Mouse (Mus musculus) embryonic facial prominence, embryonic 10.5 days (tissue): Measurements from ENCODE around the gene Nrip1. TPM values are rescaled to one million over a fixed set of nuclear protein-coding genes. Genes with fewer than 3 reads are reported as not detected.

Experiments
- DNase-seq: peaks from one replicate; pipeline ENCODE4 v3.0.0-alpha.2; 2017; ENCODE audit warnings: low spot score
- H3K27ac ChIP-seq: fragments of 300-500 bp; sonication (generic); replicated peaks from 2 replicates; pipeline ENCODE4 v1.5.1; 2016; ENCODE audit warnings: mild to moderate bottlenecking
- H3K27me3 ChIP-seq: fragments of 300-500 bp; sonication (generic); replicated peaks from 2 replicates; pipeline ENCODE4 v1.6.1; 2016; ENCODE audit warnings: low read depth, mild to moderate bottlenecking; ENCODE audit not compliant: poor library complexity, severe bottlenecking
- H3K36me3 ChIP-seq: fragments of 300-500 bp; sonication (generic); replicated peaks from 2 replicates; pipeline ENCODE4 v1.6.1; 2016; ENCODE audit warnings: mild to moderate bottlenecking, moderate library complexity
- H3K4me1 ChIP-seq: fragments of 300-500 bp; sonication (generic); 2 replicates; pipeline ENCODE4 v1.6.1; 2016
- H3K4me3 ChIP-seq: fragments of 300-500 bp; sonication (generic); 2 replicates; pipeline ENCODE4 v1.5.1; 2016; ENCODE audit warnings: mild to moderate bottlenecking, moderate library complexity
- H3K9me3 ChIP-seq: fragments of 300-500 bp; sonication (generic); 2 replicates; pipeline ENCODE4 v1.6.1; 2016; ENCODE audit warnings: mild to moderate bottlenecking
- WGBS: fragments of 180-500 bp; shearing (Covaris S2); methylation state at CpG from one replicate; pipeline ENCODE4 v1.1.7; 2016; 5-methylcytosine and 5-hydroxymethylcytosine counted together
- polyA plus RNA-seq: library from polyadenylated mRNA; unstranded; fragments of >200 nt; fragmentation: Nextera tagmentation; extraction: Ambion mirVana; gene quantifications from 2 replicates; pipeline ENCODE4 v1.2.1, GENCODE M21; 2016

Gene Nrip1
- polyA plus RNA-seq, 1 experiment from 2014 or later = 58.3 TPM

DNA sequence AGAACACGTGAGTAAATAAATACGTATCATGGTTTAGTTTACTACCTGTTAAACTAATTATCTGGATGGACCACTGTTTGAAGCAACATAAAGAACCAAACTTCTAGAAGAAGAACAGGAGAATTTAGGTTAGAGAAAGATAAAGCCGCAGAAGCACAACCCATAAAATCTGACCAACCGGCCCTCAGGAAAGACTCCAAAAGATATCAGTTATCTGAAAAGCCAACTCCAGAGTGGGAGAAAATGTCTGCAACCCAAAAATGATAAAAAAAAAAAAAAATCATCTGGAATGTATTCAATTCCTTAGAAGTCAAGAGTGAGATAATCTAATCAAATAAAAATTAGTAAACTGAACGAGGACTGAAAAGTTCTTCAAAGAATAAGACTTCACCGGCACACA is 37.7 kb downstream of the Nrip1 start:
- H3K27ac ChIP-seq = no peak overlapping the region
- H3K4me3 ChIP-seq = no peak overlapping the region
- 94% methylated on average over 6 of the region's 6 CpGs for WGBS
- no peak for DNase-seq
- H3K36me3 ChIP-seq = peaks cover 44% of the 10 kb centered on the region
- peaks cover 4% of the 10 kb centered on the region; the same call in 1 of the 2 replicates for H3K9me3 ChIP-seq
- H3K4me1 ChIP-seq = peaks cover 20% of the 10 kb centered on the region
- H3K27me3 ChIP-seq = no peaks in the 10 kb centered on the region

DNA sequence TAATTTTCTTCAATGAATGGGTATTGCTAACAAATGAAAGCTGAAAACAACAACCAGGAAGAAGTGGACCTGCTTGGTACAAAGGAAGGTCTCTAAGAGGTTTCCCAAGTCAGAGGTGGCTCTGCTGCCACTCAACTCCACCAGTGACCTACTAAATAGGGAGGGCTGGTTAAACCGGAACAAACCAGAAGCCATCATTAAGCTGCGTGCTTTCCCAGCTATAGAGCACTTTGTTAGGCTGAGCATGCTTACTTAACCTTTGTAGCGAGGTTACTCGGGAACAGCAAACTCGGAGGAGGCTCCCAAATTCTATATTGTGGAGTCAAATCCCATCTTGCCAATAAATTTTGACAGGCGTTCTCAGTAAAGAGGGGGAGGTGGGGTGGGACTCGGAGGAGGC is 41.5 kb downstream of the Nrip1 start:
- 38% methylated on average over 7 of the region's 7 CpGs for WGBS
- Histone ChIP-seq H3K36me3 (peaks cover 20% of the 10 kb centered on the region), H3K27ac (no peak overlapping the region), H3K4me1 (peaks cover 20% of the 10 kb centered on the region), H3K9me3 (peaks cover 4% of the 10 kb centered on the region; the same call in 1 of the 2 replicates), H3K4me3 (no peak overlapping the region), H3K27me3 (no peaks in the 10 kb centered on the region)
- DNase-seq = peak; percentile 30

DNA sequence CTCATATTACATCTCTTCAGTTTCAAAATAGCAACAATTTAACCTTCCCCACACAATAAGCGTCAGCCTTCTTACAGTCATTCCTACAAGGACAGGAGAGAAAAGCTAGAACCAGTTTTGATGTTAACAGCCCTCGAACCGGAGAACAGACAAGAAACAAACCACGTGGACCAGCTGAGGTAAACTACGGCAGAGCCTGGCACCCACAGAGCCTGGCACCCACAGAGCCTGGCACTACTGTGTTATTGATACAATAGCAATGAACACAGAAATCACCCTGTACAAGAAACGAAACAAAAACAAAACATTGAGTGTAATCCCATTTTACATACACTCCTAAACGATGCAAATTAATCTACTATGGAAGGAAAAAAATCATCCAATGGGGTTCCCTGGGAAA is 42.4 kb downstream of the Nrip1 start:
- Histone ChIP-seq H3K4me3 (no peak overlapping the region), H3K9me3 (no peaks in the 10 kb centered on the region), H3K36me3 (peaks cover 20% of the 10 kb centered on the region), H3K27ac (no peak overlapping the region), H3K27me3 (no peaks in the 10 kb centered on the region), H3K4me1 (peaks cover 27% of the 10 kb centered on the region)
- DNase-seq = no peak
- WGBS = 91% methylated on average over 7 of the region's 7 CpGs

DNA sequence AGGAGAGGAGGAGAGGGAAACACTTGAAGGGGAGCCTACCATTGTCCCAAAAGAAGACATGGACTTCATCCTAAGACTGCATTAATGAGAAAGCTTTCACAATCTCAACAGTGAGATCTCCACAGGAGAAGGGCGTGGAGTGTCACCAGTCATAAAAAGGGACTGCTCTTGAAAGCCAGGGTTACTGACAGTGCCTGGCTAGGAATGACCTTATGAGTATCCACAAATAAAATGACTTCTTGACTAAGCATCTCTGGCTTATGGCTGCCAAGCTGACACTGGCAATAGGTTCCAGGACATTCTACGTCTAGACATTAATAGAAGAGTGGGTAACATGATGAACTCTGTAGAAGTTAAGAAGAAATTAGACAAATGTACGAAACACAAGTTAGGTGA is 48.3 kb downstream of the Nrip1 start:
- no peak for DNase-seq
- Histone ChIP-seq H3K4me1 (peaks cover 39% of the 10 kb centered on the region), H3K4me3 (no peak overlapping the region), H3K36me3 (peaks cover 30% of the 10 kb centered on the region), H3K27ac (no peak overlapping the region), H3K9me3 (no peaks in the 10 kb centered on the region), H3K27me3 (no peaks in the 10 kb centered on the region)
- 91% methylated on average over 3 of the region's 3 CpGs for WGBS

DNA sequence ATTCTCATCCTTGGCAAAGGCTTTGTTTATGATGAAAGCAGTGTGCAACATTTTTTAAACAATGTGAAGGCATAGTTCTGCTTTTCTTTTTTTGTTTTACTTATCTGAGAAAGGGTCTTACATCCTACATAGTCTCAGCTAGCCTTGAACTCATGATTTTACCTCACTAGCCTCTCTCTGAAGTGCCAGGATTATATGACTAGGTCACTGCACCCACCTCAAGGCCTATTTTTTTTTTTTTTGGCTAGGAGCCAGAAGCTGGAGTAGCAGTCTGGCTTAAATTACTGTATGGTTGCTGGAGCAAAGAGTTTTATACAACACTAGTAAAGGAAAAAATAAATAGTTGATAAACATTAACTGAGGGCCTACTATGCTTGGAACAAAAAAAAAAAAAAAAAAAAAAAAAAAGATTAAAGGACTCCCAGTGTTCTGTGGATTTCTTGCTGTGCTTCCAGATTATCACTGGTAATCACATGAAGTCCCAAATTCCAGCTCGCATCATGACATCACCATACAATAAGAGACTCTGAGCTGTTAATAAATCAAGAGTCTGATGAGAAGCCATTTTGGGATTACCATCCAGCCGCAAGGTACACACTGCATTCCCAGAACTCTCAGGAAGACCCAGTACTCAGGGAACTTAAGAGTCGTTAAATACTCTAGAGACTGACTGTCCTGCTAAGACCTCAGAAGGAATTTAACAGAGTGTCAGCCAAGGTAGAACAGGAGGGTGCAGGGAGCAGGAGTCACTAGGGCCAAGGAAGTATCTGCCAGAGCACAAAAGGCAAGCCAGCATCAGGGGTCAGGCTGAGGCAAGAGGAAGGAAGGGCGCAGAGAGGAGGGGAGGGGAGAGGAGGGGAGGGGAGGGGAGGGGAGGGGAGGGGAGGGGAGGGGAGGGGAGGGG is 49.0 kb downstream of the Nrip1 start:
- Histone ChIP-seq H3K36me3 (peaks cover 30% of the 10 kb centered on the region), H3K27me3 (no peaks in the 10 kb centered on the region), H3K4me3 (no peak overlapping the region), H3K9me3 (no peaks in the 10 kb centered on the region), H3K4me1 (peaks cover 45% of the 10 kb centered on the region), H3K27ac (no peak overlapping the region)
- no peak for DNase-seq
- WGBS = 80% methylated on average over 3 of the region's 4 CpGs

DNA sequence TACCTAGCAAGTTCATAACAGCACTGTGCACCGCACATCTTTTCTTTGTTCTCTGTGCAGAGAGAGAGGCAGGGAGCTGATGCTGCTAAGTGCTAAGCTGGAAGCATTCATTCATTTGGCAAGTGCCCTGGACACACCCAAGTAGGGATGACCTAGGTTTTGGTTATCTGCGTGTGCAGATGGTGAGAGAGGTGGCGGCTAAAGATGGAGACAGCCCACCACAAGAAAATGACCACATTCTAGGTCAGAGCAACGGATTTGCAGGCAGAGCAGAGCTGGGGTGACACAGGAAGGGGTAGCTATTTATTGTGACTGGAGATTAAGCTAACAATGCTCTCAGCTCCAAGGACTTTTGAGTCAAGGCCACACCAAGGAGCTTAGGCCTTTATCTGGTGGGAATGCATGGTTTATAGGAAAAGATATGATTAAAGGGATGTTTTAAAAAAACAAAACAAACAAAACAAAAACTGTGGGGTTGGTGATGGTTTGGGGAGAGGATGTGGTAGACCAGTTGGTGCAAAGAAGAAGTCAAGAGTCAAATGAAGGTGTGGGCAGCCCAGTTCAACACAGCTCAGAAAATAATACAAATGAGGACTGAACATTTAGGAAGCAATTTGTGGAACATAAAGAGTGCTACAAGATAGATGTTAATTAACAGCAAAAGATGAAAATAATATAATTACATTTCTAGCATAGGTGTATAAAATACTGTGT is 49.9 kb downstream of the Nrip1 start:
- Histone ChIP-seq H3K27ac (no peak overlapping the region), H3K4me1 (peaks cover 54% of the 10 kb centered on the region)
- 82% methylated on average over 4 of the region's 4 CpGs for WGBS

DNA sequence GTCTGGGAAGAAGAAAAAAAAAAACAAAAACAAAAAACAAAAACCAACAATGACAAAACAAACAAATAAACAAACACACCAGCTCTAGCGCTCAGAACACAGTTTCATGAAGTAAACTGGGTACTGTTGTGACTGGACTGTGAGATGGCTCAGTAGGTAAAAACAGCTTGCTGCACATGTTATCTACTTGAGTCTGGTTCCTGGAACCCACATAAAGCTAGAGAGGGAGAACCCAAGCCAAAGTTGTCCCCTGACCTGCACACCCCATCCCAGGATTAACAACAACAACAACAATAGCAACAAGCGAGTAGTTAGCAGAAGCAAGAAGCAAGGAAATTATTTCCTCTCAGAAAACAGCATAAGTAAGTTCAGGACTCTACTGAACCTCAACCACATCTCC is 50.5 kb downstream of the Nrip1 start:
- peaks cover 61% of the 10 kb centered on the region for H3K4me1 ChIP-seq
- WGBS = 93% methylated on average over 2 of the region's 2 CpGs
- H3K27ac ChIP-seq = no peak overlapping the region
- H3K4me3 ChIP-seq = no peak overlapping the region
- H3K9me3 ChIP-seq = no peaks in the 10 kb centered on the region
- peaks cover 30% of the 10 kb centered on the region for H3K36me3 ChIP-seq
- H3K27me3 ChIP-seq = no peaks in the 10 kb centered on the region
- no peak for DNase-seq

More for the DNA sequence above, 49.9 kb downstream of the Nrip1 start:
- Histone ChIP-seq H3K9me3 (no peaks in the 10 kb centered on the region), H3K4me3 (no peak overlapping the region), H3K36me3 (peaks cover 30% of the 10 kb centered on the region), H3K27me3 (no peaks in the 10 kb centered on the region)
- DNase-seq = no peak

DNA sequence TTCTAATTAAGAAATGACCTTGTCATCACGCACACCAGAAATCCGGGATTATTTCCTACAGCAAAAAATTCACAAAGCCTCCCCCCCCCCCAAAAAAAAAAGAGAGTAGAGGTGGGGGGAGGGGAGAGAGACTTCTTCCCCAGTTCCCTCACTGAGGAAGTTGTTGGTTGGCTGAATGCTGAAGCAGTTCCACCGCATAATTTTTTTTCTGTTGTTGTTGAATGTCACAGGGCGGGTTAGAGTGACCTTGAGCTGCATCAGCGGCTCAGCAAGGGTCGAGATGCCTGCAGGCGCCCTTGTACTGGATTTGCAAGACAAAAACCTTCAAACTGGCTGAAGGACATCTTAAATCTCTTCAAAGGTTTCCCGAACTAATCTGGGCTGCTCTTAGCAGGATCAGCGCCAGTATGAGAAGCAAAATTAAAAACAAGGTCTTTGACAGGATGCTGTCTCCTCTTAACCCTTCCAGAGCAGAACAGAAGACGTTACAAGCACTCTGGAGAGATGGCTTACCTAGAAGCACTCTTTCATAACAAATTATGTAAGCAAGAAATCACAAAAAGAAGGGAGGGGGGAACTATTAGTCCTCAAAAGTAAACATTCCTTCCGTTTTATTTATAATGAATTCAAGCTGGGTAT is 52.0 kb downstream of the Nrip1 start:
- Histone ChIP-seq H3K27ac (0 out of 2 replicates have a peak overlapping the region, but pooled peaks have one; percentile 44), H3K9me3 (no peaks in the 10 kb centered on the region), H3K4me3 (peak overlapping the region; percentile 26), H3K27me3 (no peaks in the 10 kb centered on the region), H3K36me3 (peaks cover 17% of the 10 kb centered on the region), H3K4me1 (peaks cover 67% of the 10 kb centered on the region)
- 6% methylated on average over 11 of the region's 11 CpGs for whole genome bisulfite sequencing
- DNase-seq = peak; percentile 48

DNA sequence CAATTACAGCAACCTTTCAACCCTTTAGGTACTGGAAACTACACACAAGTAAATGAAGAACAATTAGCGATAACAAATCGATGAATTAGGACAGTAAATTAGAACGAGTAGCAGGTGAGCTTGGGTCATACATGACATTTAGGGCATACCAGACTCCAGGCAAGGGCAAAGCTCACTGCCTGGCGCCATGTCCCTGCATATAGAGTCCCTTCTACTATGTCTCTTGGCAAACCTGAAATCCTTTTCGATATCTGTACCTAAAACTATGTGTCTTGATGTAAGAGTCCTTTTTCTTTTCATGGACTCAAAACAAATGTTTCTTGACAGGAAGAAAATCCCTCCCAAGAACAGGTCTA is 53.5 kb downstream of the Nrip1 start:
- 58% methylated on average over 5 of the region's 5 CpGs for WGBS
- H3K27ac ChIP-seq = no peak overlapping the region

DNA sequence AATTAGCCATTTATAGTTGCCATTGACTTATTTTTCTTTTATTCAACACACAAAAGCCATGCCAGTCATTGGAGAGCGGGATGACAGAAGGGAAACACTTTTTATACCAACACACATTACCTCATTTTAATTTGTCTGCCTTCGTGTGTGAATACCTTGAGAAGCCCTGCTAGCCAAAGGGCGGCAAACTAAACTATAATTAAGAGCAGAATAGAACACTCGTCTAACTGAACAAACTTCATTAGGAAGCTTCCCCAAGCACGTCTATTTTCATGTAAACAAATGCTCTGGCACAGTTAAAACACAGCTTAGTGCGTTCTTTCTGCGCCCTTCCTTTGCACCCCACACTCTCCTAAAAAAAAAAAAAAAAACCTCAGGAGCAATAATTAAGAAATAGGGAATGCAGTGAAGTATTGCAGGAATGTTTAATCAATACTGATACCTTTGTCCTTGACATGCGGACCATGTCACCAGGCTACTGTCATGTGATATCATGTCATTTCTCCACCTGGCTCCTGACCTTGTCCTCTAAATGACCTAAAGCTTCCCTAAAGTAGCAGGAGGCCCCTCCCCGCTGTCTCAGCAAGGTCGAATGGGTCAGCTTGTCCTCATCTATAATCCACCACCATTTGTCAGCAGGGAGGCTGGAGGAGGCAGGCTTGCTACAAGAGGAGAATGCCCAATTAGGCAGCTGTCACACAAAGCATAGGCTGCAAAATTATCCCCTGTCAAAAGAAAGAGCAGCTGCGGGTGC is 54.1 kb downstream of the Nrip1 start:
- WGBS = 32% methylated on average over 11 of the region's 11 CpGs
- H3K4me3 ChIP-seq = no peak overlapping the region
- H3K27ac ChIP-seq = no peak overlapping the region
- H3K9me3 ChIP-seq = no peaks in the 10 kb centered on the region
- no peaks in the 10 kb centered on the region for H3K27me3 ChIP-seq
- 0 out of 2 replicates have a peak, but pooled peaks cover 3% of the 10 kb centered on the region for H3K36me3 ChIP-seq
- peak; percentile 70 for DNase-seq
- peaks cover 63% of the 10 kb centered on the region for H3K4me1 ChIP-seq

More for the DNA sequence above, 53.5 kb downstream of the Nrip1 start:
- Histone ChIP-seq H3K9me3 (no peaks in the 10 kb centered on the region), H3K4me3 (no peak overlapping the region), H3K36me3 (peaks cover 3% of the 10 kb centered on the region; the same call in 1 of the 2 replicates), H3K4me1 (peaks cover 63% of the 10 kb centered on the region), H3K27me3 (no peaks in the 10 kb centered on the region)
- DNase-seq = no peak

DNA sequence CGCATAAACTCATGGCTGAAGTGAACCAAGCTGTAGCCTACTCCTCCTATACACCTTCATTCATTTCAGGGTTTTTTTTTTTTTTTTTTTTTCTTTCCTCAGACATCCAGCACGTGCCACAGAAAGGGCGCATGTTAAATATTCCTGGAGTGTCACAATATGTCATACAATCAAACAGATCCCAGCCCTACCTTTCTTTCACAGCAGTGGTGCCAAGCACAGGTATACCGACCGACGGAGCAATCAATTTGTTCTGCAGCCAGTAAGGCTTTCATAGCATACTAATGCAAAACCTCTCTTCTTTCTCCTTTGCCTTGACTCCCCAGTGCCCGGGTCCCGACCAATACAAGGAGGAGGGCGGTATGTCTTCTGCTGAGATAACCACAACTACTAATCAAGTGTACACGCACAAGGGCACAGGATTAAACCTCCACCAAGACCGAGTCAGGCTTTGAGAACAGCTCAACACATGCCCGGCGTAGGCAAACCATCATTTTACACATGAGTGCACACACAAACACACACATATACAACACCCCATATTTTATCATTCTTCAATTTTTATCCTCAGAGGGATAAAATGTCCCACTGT is 55.2 kb downstream of the Nrip1 start:
- no peak for DNase-seq
- Histone ChIP-seq H3K9me3 (no peaks in the 10 kb centered on the region), H3K4me1 (peaks cover 61% of the 10 kb centered on the region), H3K27ac (no peak overlapping the region), H3K4me3 (no peak overlapping the region), H3K27me3 (no peaks in the 10 kb centered on the region), H3K36me3 (0 out of 2 replicates have a peak, but pooled peaks cover 3% of the 10 kb centered on the region)
- WGBS = 78% methylated on average over 13 of the region's 13 CpGs
